Mouse (Mus musculus): ENCODE measurements around the gene Zfp804a. TPM values are rescaled to one million over a fixed set of nuclear protein-coding genes. Genes with fewer than 3 reads are reported as not detected.
A peak's percentile ranks its signal among the peaks of the same experiment; 100 is the strongest.

Zfp804a gene
- total and polyA plus RNA-seq, 3 experiments = not detected

GRCm38 (mm10) chr2:82178693-82179092 is 125.7 kb downstream of the Zfp804a start:
- in situ Hi-C loops (cut with MboI; ENCODE audit: low pct_ligation_motif_present, low pct_unique_long_range_greater_than_20kb, low sequenced_read_pairs) = no loop called here
- peaks cover 0 to 5% of the 10 kb centered on the region in 2 experiments; a peak in 2 of 4 replicates for H3K4me1 ChIP-seq (ENCODE audit: control insufficient read depth in 1 of 2, insufficient read depth in 2 of 2)
- no peaks in the 10 kb centered on the region for H3K79me2 ChIP-seq (replicated peaks; ENCODE audit: control insufficient read depth, extremely low read depth, insufficient read depth, poor library complexity, severe bottlenecking)
- no peak overlapping the region for H3K27ac ChIP-seq (ENCODE audit: insufficient read depth, low read depth)
- no peaks in the 10 kb centered on the region for H3K27me3 ChIP-seq (replicated peaks)
- H3K9me3 ChIP-seq (replicated peaks; ENCODE audit: low read length) = no peaks in the 10 kb centered on the region
- 0 out of 2 replicates have a peak, but pooled peaks have one; percentile 20 for TF ChIP-seq EP300 (IDR thresholded peaks at IDR 0.05; ENCODE audit: low read length)
- TF ChIP-seq ZKSCAN1 (IDR thresholded peaks at IDR 0.05; ENCODE audit: borderline replicate concordance, low read depth, low read length) = no peak
- TF ChIP-seq CHD2 (IDR thresholded peaks at IDR 0.05; ENCODE audit: low read length) = no peak
- no peak overlapping the region for H3K9ac ChIP-seq (ENCODE audit: insufficient read depth, low read depth)
- peak; percentile 33 for DNase-seq (ENCODE audit: extremely low read depth)
- no peaks in the 10 kb centered on the region for H3K36me3 ChIP-seq (replicated peaks in 1 of 2; ENCODE audit: control insufficient read depth in 1 of 2, insufficient read depth in 1 of 2, low read length in 1 of 2)
- dilution Hi-C loops (cut with MboI; ENCODE audit: extremely low pct_ligation_motif_present, extremely low pct_unique_long_range_greater_than_20kb, low sequenced_read_pairs) = no loop called here
- peak overlapping the region; percentile 21; the same call in 1 of the 2 replicates for H3K4me2 ChIP-seq (ENCODE audit: insufficient read depth, low read depth, poor library complexity, severe bottlenecking)
- H3K4me3 ChIP-seq (replicated peaks in 1 of 3; ENCODE audit: low read depth in 2 of 3, low read length in 2 of 3, poor library complexity in 1 of 3) = no peak overlapping the region

- Histone ChIP-seq H3K4me3 (replicated peaks in 1 of 3; ENCODE audit: low read depth in 2 of 3, low read length in 2 of 3, poor library complexity in 1 of 3) (no peak overlapping the region), H3K9ac (ENCODE audit: insufficient read depth, low read depth) (no peak overlapping the region), H3K4me2 (ENCODE audit: insufficient read depth, low read depth, poor library complexity, severe bottlenecking) (no peak overlapping the region), H3K9me3 (replicated peaks; ENCODE audit: low read length) (no peaks in the 10 kb centered on the region), H3K79me2 (replicated peaks; ENCODE audit: control insufficient read depth, extremely low read depth, insufficient read depth, poor library complexity, severe bottlenecking) (no peaks in the 10 kb centered on the region), H3K4me1 (ENCODE audit: control insufficient read depth in 1 of 2, insufficient read depth in 2 of 2) (peaks cover 0 to 5% of the 10 kb centered on the region in 2 experiments; a peak in 2 of 4 replicates), H3K36me3 (replicated peaks in 1 of 2; ENCODE audit: control insufficient read depth in 1 of 2, insufficient read depth in 1 of 2, low read length in 1 of 2) (no peaks in the 10 kb centered on the region), H3K27ac (ENCODE audit: insufficient read depth, low read depth) (no peak overlapping the region), H3K27me3 (replicated peaks) (no peaks in the 10 kb centered on the region)
- TF ChIP-seq IRF4 (IDR thresholded peaks at IDR 0.05; ENCODE audit: low read depth, low read length) (no peak), NELFE (IDR thresholded peaks at IDR 0.05; ENCODE audit: low read depth, low read length) (no peak), ZMIZ1 (IDR thresholded peaks at IDR 0.05; ENCODE audit: low read depth, low read length) (no peak)
- in situ Hi-C loops (cut with MboI; ENCODE audit: low pct_ligation_motif_present, low pct_unique_long_range_greater_than_20kb, low sequenced_read_pairs) = no loop called here
- dilution Hi-C loops (cut with MboI; ENCODE audit: extremely low pct_ligation_motif_present, extremely low pct_unique_long_range_greater_than_20kb, low sequenced_read_pairs) = no loop called here
- no peak for DNase-seq (ENCODE audit: extremely low read depth)
Measured at GRCm38 (mm10) chr2:82181010-82181409, 128.0 kb downstream of the Zfp804a start.

GRCm38 (mm10) chr2:82199901-82200300 is 146.9 kb downstream of the Zfp804a start:
- no peak overlapping the region for H3K9ac ChIP-seq (ENCODE audit: insufficient read depth, low read depth)
- H3K4me2 ChIP-seq (ENCODE audit: insufficient read depth, low read depth, poor library complexity, severe bottlenecking) = no peak overlapping the region
- H3K4me3 ChIP-seq (replicated peaks in 1 of 3; ENCODE audit: low read depth in 2 of 3, low read length in 2 of 3, poor library complexity in 1 of 3) = no peak overlapping the region
- H3K27me3 ChIP-seq (replicated peaks) = no peaks in the 10 kb centered on the region
- in situ Hi-C loops (cut with MboI; ENCODE audit: low pct_ligation_motif_present, low pct_unique_long_range_greater_than_20kb, low sequenced_read_pairs) = no loop called here
- no peaks in the 10 kb centered on the region for H3K36me3 ChIP-seq (replicated peaks in 1 of 2; ENCODE audit: control insufficient read depth in 1 of 2, insufficient read depth in 1 of 2, low read length in 1 of 2)
- no peaks in the 10 kb centered on the region for H3K9me3 ChIP-seq (replicated peaks; ENCODE audit: low read length)
- no peak overlapping the region for H3K27ac ChIP-seq (ENCODE audit: insufficient read depth, low read depth)
- no peak for DNase-seq (ENCODE audit: extremely low read depth)
- dilution Hi-C loops (cut with MboI; ENCODE audit: extremely low pct_ligation_motif_present, extremely low pct_unique_long_range_greater_than_20kb, low sequenced_read_pairs) = no loop called here
- H3K79me2 ChIP-seq (replicated peaks; ENCODE audit: control insufficient read depth, extremely low read depth, insufficient read depth, poor library complexity, severe bottlenecking) = no peaks in the 10 kb centered on the region
- TF ChIP-seq CHD1 (IDR thresholded peaks at IDR 0.05; ENCODE audit: low read depth, low read length) (no peak), ZKSCAN1 (IDR thresholded peaks at IDR 0.05; ENCODE audit: borderline replicate concordance, low read depth, low read length) (no peak), NRF1 (IDR thresholded peaks at IDR 0.05; ENCODE audit: low read depth, low read length) (no peak), IRF4 (IDR thresholded peaks at IDR 0.05; ENCODE audit: low read depth, low read length) (no peak), ZNF384 (IDR thresholded peaks at IDR 0.05; ENCODE audit: low read depth, low read length) (no peak), GABPA (IDR thresholded peaks at IDR 0.05; ENCODE audit: insufficient replicate concordance, low read depth, low read length) (no peak), MAZ (IDR thresholded peaks at IDR 0.05; ENCODE audit: low read depth, low read length) (no peak), MYC (IDR thresholded peaks at IDR 0.05; ENCODE audit: low read depth, low read length) (no peak), CHD2 (IDR thresholded peaks at IDR 0.05; ENCODE audit: low read length) (no peak), MAFK (IDR thresholded peaks at IDR 0.05; ENCODE audit: insufficient replicate concordance, low read length) (no peak), CTCF (conservative IDR thresholded peaks at IDR 0.05 in 1 of 2, IDR thresholded peaks at IDR 0.05 in 1 of 2; ENCODE audit: low read depth in 2 of 2, low read length in 2 of 2) (no peak), SMC3 (IDR thresholded peaks at IDR 0.05; ENCODE audit: low read depth, low read length) (no peak), RCOR1 (conservative IDR thresholded peaks at IDR 0.05; ENCODE audit: low read depth, low read length) (no peak), MAX (IDR thresholded peaks at IDR 0.05; ENCODE audit: low read length) (no peak), PAX5 (IDR thresholded peaks at IDR 0.05; ENCODE audit: low read length) (no peak), ELF1 (IDR thresholded peaks at IDR 0.05; ENCODE audit: low read depth, low read length) (no peak), JUND (conservative IDR thresholded peaks at IDR 0.05; ENCODE audit: low read depth, low read length) (no peak)
- no peaks in the 10 kb centered on the region for H3K4me1 ChIP-seq (ENCODE audit: control insufficient read depth in 1 of 2, insufficient read depth in 2 of 2)

Measured in CH12.LX (cell line).